Mouse (Mus musculus): Measurements from ENCODE around the gene Tnfrsf13c. TPM values are rescaled to one million over a fixed set of nuclear protein-coding genes. Genes with fewer than 3 reads are reported as not detected.
"Not testable (repeated sequence)": the region's sequence is repeated elsewhere in the genome, so short reads cannot be mapped to it uniquely, and the experiment has no call there.

Gene Tnfrsf13c
- 9.2 and 10.6 TPM in 2 replicates for total RNA-seq (2017)

DNA sequence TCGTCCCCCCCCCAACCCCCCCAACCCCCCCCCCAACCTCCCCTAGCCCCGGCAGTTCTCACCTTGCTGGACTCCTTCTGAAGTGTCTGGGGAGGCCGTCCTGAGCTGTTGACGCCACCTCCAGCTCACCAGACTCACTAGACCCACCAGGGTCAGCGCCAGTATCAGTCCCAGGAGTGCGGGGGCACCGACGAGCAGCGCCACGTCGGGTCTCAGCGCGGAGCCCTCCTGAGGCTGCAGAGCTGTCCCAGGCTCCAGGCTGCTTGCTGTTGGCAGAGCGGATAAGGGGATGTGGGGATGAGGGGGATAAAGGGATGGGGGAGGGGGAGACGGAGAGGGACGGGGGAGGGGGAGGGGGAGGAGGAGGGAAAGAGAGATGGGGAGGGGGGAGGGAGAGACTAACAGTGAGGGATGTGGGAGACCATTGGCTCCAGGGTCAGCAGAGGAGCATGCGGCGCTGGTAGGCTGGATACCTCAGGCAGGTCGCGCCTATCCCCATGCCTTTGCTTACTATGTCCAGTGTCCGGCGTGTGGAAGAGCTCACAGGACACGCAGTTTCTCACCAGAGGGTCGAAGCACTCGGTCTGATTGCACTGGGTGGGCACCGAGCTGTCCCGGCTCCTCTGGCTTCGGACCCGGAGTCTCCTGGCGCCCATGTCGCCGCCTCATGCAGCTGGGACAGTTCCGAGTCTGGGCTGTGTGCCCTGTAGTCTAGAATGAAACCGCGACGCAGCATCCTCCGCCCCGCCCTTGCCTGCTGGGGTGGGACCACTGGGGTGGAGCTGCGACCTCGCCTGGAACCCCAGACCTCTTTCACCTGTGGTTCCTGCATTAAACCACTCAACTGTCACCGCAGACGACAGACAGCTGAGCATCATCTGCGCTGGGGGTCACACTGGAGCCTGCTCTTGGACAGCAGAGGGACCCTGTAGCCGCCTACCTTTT lies at the start of gene Tnfrsf13c:
Gene Tnfrsf13c, minus strand, starts transcription at position 713 of the 945 bp plus-strand sequence.
- ATAC-seq (replicated peaks in 1 of 2; ENCODE audit: insufficient read depth in 1 of 2, low FRiP score in 2 of 2, low TSS enrichment in 1 of 2, low read depth in 1 of 2, poor library complexity in 2 of 2, severe bottlenecking in 2 of 2) = peak; percentile 76 to 77

DNA sequence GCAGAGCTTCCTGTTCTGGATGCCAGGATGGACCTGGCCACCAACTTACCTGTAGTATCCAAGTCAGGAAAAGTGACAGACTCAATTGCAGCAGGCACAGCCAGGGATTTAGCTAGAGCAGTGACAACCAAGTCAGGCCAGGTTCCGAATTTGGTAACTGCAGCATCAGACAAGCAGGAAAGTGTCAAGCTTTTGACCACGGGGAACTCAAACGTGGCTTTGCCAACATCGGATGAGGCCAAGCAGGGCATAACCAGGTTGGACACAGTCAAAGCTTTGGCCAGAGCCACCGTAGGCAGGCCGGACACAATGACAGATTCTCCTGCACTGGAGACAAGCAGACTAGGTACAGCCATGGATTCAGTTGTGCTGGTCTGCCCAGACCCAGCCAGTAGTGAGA lies 48.1 kb upstream of the Tnfrsf13c start:
- ATAC-seq (replicated peaks in 1 of 2; ENCODE audit: insufficient read depth in 1 of 2, low FRiP score in 2 of 2, low TSS enrichment in 1 of 2, low read depth in 1 of 2, poor library complexity in 2 of 2, severe bottlenecking in 2 of 2) = no peak

DNA sequence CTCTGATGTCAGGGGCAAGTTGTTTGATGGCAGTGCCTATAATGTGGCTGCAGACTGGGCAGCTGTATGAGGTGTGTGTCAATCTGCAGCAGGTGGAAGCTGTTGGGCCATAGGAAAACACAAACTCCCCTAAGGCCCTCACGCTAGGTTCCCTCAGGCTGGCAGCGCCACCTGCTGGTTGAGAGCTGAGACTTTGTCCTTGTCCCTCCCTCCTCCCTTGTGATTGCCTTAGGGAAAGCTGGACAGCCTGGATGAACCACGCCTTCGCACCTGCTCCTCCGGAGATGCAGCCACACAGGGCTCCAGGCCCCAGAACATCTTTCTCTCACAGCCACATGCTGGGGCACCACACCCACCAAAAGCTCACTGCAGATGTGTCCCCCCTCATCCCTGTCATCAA lies 47.0 kb upstream of the Tnfrsf13c start:
- peak in 1 of 2 experiments; percentile 46; a peak in 2 of 4 replicates for ATAC-seq (replicated peaks in 1 of 2; ENCODE audit: insufficient read depth in 1 of 2, low FRiP score in 2 of 2, low TSS enrichment in 1 of 2, low read depth in 1 of 2, poor library complexity in 2 of 2, severe bottlenecking in 2 of 2)

DNA sequence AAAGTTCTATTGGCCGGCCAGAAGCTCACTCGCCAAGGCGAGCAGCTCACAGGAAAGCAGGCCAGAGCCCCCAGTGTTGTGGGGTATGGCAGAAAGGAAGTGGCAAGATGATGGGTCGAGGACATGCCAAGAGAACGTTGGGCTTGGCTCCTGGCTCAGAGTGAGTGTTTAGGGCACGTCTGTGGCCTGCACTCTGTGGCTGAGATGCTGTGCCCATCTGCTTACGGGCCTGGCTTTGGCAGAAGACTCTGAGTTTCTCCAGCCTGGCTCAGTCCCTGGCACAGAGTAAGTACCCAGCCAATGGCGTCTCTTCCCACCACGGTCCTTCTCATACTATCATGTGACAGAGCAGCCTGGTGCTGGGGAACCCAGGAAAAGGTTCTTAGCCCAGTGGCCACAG lies 44.6 kb upstream of the Tnfrsf13c start:
- no peak for ATAC-seq (replicated peaks in 1 of 2; ENCODE audit: insufficient read depth in 1 of 2, low FRiP score in 2 of 2, low TSS enrichment in 1 of 2, low read depth in 1 of 2, poor library complexity in 2 of 2, severe bottlenecking in 2 of 2)

DNA sequence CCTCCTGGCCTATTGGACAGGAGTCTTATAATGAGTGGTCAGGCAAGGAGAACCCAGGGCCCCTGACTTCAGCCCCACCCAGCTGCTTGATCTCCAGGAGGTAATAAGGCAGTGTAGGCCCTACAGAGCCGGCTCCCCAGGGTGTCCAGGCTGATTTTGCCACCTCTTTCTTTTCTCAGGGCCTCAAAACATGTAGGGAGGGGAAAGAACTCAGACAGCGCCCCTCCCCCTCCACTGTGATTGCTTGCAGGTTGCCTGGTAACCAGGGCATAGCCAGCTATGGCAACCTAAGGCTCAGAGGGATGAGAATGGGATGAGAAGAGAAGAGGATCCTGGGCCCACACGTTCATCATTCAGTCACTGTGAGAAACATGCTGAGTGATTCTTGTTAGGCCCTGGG lies 44.0 kb upstream of the Tnfrsf13c start:
- no peak for ATAC-seq (replicated peaks in 1 of 2; ENCODE audit: insufficient read depth in 1 of 2, low FRiP score in 2 of 2, low TSS enrichment in 1 of 2, low read depth in 1 of 2, poor library complexity in 2 of 2, severe bottlenecking in 2 of 2)

DNA sequence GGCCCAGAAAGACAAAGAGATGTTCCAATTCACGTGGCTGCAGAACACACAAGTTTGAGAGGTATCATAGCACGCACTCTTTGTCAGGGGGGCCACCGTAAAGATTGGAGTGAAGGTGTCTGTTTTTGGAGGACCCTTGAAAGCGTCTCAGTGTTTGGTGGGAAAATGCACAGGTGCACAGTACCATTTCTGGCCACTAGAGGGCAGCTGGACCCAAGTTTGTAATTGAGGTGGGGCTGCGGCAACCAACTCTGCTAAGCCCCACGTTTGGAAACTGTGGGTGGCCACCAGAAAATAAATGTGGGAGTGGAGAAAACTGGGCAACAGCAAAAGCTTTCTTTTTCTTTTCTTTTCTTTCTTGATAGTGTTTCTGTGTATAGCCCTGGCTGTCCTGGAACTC lies 42.2 kb upstream of the Tnfrsf13c start:
- ATAC-seq (replicated peaks in 1 of 2; ENCODE audit: insufficient read depth in 1 of 2, low FRiP score in 2 of 2, low TSS enrichment in 1 of 2, low read depth in 1 of 2, poor library complexity in 2 of 2, severe bottlenecking in 2 of 2) = peak in 1 of 2 experiments; percentile 52; a peak in 1 of 4 replicates

DNA sequence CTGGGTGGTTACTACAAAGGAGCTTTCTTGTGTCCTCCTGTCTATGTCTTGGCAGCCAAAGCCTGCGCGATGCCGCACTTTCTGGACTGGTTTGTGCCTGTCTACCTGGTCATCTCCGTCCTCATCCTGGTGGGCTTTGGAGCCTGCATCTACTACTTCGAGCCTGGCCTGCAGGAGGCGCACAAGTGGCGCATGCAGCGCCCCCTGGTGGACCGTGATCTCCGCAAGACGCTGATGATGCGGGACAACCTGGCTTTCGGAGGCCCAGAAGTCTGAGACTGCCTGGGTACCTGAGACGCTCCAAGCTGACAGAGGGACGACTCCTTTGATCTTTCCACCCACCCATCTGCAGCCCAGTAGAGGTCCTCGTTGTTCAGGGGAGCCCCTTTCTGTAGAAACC lies 35.3 kb upstream of the Tnfrsf13c start:
- ATAC-seq (replicated peaks in 1 of 2; ENCODE audit: insufficient read depth in 1 of 2, low FRiP score in 2 of 2, low TSS enrichment in 1 of 2, low read depth in 1 of 2, poor library complexity in 2 of 2, severe bottlenecking in 2 of 2) = peak; percentile 59 to 86; a peak in 3 of 4 replicates

DNA sequence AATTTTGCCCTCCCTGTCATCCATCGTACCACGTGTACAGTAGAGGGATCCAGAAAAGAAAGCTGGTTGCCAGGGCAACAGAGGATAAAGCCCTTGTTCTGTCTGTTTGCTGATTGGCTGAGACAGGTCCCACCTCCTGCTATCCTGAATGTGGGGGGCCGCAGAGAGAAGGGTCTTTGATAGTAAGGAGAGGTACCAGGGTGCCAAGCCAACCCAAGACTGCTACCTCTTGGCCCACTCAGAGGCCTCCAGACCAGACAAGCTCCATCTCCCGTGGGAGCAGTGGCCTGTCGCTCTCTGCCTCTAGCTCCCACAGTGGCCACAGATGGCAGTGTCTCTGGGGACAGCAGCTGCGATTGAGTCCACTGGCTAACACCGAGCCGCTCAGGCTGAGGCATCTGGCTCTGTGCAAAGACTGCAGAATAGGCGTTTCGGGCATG lies 31.8 kb upstream of the Tnfrsf13c start:
- ATAC-seq (replicated peaks in 1 of 2; ENCODE audit: insufficient read depth in 1 of 2, low FRiP score in 2 of 2, low TSS enrichment in 1 of 2, low read depth in 1 of 2, poor library complexity in 2 of 2, severe bottlenecking in 2 of 2) = no peak

DNA sequence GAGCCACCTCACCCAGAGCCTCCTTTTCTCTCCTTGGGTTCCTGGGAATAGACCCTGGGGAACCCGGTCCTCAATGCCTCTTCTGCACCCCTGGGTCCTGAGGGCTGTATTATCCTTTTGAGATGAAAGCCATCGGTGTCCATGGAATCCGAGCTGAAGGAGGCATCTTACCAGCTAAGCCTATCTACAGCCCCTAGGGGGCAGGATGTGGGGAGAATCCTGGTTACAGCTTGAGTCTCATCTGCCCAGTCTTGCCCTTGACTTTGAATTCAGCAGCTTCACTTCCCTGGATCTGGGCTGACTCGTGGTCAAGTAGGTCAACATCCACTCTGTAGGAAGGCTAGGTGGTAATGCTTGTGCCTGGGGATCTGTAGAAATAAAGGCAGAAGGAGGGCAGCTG lies 31.1 kb upstream of the Tnfrsf13c start:
- ATAC-seq (replicated peaks in 1 of 2; ENCODE audit: insufficient read depth in 1 of 2, low FRiP score in 2 of 2, low TSS enrichment in 1 of 2, low read depth in 1 of 2, poor library complexity in 2 of 2, severe bottlenecking in 2 of 2) = no peak

DNA sequence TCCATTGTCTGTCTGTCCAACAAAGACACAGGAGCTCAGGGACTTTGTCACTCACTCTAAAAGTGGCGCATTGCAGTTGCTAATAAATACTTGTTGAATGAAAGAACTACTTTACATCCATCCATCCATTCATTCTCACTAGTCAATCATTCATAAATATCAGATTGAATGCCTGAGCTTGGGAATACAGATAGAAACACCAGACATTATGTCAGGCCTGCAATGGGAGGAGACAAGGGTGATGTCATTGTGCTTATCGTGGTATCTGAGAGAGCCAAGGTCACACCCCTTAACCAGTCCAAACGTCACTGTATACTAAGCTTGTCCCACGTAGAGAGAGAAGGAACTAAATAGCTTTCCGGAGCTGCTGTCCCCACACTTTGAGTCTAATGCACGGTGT lies 27.9 kb upstream of the Tnfrsf13c start, which contains the start of gene 1500009C09Rik:
Gene 1500009C09Rik, plus strand, starts transcription at position 301 of the 400 bp plus-strand sequence.
- no peak for ATAC-seq (replicated peaks in 1 of 2; ENCODE audit: insufficient read depth in 1 of 2, low FRiP score in 2 of 2, low TSS enrichment in 1 of 2, low read depth in 1 of 2, poor library complexity in 2 of 2, severe bottlenecking in 2 of 2)

DNA sequence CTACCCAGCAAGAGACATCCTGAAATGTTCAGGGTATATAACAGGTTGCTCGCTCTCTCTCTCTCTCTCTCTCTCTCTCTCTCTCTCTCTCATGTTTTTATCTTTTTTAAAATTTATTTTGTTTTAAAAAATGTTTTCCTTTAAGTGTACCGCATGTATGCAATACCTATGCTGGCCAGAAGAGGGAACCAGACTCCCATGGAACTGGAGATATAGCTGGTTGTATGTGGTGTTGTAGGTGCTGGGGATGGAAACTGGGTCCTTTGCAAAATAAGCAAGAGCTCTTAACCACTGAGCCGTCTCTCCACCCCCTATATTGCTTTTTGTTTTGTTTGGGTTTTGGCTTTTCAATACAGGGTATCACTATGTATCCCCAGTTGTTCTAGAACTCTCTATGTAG lies 27.4 kb upstream of the Tnfrsf13c start:
- no peak for ATAC-seq (replicated peaks in 1 of 2; ENCODE audit: insufficient read depth in 1 of 2, low FRiP score in 2 of 2, low TSS enrichment in 1 of 2, low read depth in 1 of 2, poor library complexity in 2 of 2, severe bottlenecking in 2 of 2)

DNA sequence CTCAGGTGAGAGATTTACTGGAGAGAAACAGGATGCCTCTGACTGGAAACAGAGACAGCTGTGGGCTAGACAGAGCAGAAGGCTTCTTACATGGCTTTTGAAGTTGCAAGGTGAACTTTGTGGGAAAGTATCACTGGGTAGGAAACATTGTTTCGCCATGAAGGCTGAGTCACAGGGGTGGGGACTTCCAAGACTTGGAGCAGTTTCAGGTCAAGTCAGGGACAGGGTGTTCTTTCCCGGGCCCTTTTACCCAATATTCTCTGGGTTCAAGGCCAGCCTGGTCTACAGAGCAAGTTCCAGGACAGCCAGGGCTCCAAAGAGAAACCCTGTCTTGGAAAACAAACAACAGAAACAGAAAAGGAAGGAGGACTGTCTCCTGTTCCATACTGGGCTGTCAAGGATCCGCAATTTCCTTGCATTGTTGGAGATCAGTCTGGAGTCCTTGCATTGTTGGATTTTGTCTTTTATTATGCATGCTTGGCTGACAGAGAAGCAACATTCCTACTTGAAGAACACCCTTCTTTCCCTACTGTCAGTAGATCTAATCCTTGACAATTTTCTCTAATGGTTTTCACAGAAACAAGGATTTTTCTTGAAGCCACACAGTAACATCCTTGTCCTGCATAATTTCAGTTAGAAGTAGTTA lies 23.1 kb upstream of the Tnfrsf13c start:
- ATAC-seq (replicated peaks in 1 of 2; ENCODE audit: insufficient read depth in 1 of 2, low FRiP score in 2 of 2, low TSS enrichment in 1 of 2, low read depth in 1 of 2, poor library complexity in 2 of 2, severe bottlenecking in 2 of 2) = no peak

DNA sequence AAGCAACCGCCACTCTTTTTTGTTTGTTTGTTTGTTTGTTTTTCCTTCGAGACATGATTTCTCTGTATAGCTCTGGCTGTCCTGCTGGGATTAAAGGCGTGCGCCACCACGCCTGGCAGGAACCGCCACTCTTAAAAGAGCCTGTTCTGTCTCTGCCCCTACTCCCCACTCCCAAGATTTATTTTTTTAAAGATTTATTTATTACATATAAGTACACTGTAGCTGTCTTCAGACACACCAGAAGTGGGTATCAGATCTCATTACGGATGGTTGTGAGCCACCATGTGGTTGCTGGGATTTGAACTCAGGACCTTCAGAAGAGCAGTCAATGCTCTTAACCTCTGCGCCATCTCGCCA lies 20.6 kb upstream of the Tnfrsf13c start:
- not testable (repeated sequence) for ATAC-seq (replicated peaks in 1 of 2; ENCODE audit: insufficient read depth in 1 of 2, low FRiP score in 2 of 2, low TSS enrichment in 1 of 2, low read depth in 1 of 2, poor library complexity in 2 of 2, severe bottlenecking in 2 of 2)

DNA sequence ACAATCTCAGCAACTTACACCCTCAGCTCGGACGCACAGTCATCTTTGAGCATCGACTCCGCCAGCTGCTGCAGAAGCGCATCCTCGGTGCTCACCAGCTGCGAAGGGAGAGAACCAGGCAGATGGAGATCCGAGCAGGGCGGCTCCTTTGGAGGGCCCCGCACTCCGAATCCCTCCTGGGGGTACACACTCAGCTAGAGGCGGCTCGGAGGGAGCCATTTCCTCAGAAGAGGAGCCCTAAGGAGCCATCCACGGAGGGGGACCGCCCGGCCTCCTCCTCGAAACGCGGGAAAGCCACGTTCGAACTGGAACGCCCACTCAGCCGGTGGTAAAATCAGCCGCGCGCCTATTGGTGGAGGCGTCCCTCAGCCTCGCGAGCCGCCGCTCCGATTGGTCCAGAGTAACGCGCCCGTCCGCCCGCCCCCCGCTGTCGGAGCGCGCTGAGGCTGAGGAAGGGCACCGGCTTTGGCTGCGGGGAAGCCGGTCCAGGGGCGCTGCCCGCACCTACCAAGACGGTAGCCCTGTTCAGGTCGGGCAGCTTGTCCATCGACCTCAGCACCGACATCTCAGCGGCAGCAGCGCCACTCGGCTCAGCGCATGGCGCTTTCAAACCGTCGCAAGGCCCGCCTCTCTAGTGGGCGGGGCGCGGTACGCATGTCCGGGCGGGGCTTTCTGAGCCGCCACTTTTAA lies 20.1 kb upstream of the Tnfrsf13c start, which contains the start of gene Cenpm:
Gene Cenpm, minus strand, starts transcription at position 634 of the 690 bp plus-strand sequence.
- ATAC-seq (replicated peaks in 1 of 2; ENCODE audit: insufficient read depth in 1 of 2, low FRiP score in 2 of 2, low TSS enrichment in 1 of 2, low read depth in 1 of 2, poor library complexity in 2 of 2, severe bottlenecking in 2 of 2) = peak; percentile 97 to 99

DNA sequence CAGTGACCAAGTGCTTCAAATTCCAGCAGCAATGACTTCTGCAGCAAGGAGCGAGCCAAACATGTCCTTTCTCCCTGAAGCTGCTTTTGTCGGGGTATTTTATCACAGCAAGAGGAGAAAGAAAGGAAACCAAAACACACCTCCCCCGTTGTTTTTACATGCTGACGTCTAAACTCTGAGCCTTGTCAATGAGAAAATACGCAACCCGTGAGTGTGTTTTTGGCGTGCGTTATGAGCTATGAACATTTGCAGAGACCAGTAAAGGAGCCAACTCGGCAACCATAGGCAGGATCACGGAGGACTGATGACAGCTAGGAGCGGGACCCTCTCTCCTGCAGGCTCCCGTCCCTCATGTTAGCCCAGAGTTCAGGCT lies 19.6 kb upstream of the Tnfrsf13c start:
- no peak for ATAC-seq (replicated peaks in 1 of 2; ENCODE audit: insufficient read depth in 1 of 2, low FRiP score in 2 of 2, low TSS enrichment in 1 of 2, low read depth in 1 of 2, poor library complexity in 2 of 2, severe bottlenecking in 2 of 2)

DNA sequence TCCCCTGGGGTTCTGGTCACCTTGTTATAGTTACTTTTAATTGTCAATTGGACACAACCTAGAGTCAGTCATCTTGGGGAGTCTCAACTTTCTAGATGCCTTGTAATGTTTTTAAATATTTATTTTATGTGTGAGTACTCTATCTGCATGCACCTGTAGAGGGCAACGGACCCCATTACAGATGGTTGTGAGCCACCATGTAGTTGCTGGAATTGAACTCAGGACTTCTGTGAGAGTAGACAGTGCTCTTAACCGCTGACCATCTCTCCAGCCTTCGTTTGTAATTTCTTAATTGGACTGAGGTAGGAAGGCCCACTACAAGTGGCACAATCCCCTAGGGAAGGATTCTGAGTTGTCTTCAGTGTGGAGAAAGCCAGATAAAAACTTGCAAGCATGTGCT lies 19.1 kb upstream of the Tnfrsf13c start:
- ATAC-seq (replicated peaks in 1 of 2; ENCODE audit: insufficient read depth in 1 of 2, low FRiP score in 2 of 2, low TSS enrichment in 1 of 2, low read depth in 1 of 2, poor library complexity in 2 of 2, severe bottlenecking in 2 of 2) = no peak

DNA sequence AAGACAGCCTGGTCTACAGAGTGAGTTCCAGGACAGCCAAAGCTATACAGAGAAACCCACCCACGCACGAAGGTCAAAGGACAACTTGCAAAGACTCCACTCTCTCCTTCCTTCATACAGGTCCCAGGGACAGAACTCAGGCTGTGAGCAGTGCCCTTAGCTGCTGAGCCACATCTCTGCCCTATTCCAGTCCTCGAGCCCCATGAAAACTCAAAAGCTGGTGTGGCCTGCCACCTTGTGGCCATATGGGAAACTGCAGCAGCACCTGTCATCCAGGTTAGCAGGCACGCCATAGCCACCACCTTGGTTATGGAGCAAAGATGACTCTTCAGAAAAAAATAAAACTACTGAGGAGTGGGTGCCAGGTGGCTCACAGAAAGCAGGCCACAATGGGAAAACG lies 12.4 kb upstream of the Tnfrsf13c start:
- peak; percentile 70 to 83; a peak in 3 of 4 replicates for ATAC-seq (replicated peaks in 1 of 2; ENCODE audit: insufficient read depth in 1 of 2, low FRiP score in 2 of 2, low TSS enrichment in 1 of 2, low read depth in 1 of 2, poor library complexity in 2 of 2, severe bottlenecking in 2 of 2)

DNA sequence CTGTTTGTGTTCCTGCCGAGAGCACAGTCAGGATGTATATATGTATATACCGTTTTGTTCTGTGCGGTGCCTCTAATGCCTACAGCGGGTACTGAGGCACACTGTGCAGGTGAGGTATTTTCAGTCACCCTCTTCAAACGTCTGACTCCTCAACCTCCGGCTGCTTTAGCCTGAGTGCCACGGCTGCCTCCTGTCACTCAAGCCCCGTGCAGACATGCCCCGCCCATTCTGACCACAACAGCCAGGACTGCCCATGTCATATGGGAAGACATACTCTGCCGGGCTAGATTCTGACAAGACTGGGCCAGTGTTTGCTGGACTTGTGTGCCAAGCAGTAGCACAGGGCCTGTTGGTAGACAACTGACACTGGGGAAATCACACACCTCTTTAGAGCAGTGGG lies 11.5 kb upstream of the Tnfrsf13c start:
- peak in 1 of 2 experiments; percentile 40; a peak in 3 of 4 replicates for ATAC-seq (replicated peaks in 1 of 2; ENCODE audit: insufficient read depth in 1 of 2, low FRiP score in 2 of 2, low TSS enrichment in 1 of 2, low read depth in 1 of 2, poor library complexity in 2 of 2, severe bottlenecking in 2 of 2)

Data from hematopoietic stem cell, adult 5-6 weeks (primary cell).